Mouse (Mus musculus) kidney, postnatal 0 days (tissue): ENCODE results near the gene Gm20388. TPM values are rescaled to one million over a fixed set of nuclear protein-coding genes. Genes with fewer than 3 reads are reported as not detected.

Experiments
- ATAC-seq: fragments of 200-750 bp; cut with Nextera tagmentation; replicated peaks from 2 replicates; pipeline ENCODE4 v1.8.0; 2017; ENCODE audit warnings: low read depth, moderate number of reproducible peaks, moderate TSS enrichment, moderate library complexity; ENCODE audit not compliant: low FRiP score
- DNase-seq: peaks from one replicate; pipeline ENCODE4 v3.0.0-alpha.2; 2016; ENCODE audit warnings: low spot score
- H3K27ac ChIP-seq: fragments of 300-500 bp; sonication (generic); 2 replicates; pipeline ENCODE4 v1.5.1; 2014; ENCODE audit warnings: mild to moderate bottlenecking
- H3K27me3 ChIP-seq: fragments of 300-500 bp; sonication (generic); 2 replicates; pipeline ENCODE4 v1.6.1; 2014; ENCODE audit warnings: low read length, mixed read lengths; ENCODE audit not compliant: insufficient read depth
- H3K36me3 ChIP-seq: fragments of 300-500 bp; sonication (generic); 2 replicates; pipeline ENCODE4 v1.6.1; 2014; ENCODE audit warnings: low read length, mixed read lengths; ENCODE audit not compliant: insufficient read depth
- H3K4me1 ChIP-seq: fragments of 300-500 bp; sonication (generic); replicated peaks from 2 replicates; pipeline ENCODE4 v1.6.1; 2014; ENCODE audit warnings: antibody characterized with exemption, low read length, mixed read lengths; ENCODE audit not compliant: insufficient read depth
- H3K4me2 ChIP-seq: fragments of 300-500 bp; sonication (generic); 2 replicates; pipeline ENCODE4 v1.6.1; 2014; ENCODE audit warnings: mild to moderate bottlenecking, low read length, moderate library complexity, mixed read lengths
- H3K4me3 ChIP-seq: fragments of 300-500 bp; sonication (generic); replicated peaks from 2 replicates; pipeline ENCODE4 v1.5.1; 2014; ENCODE audit warnings: low read depth, low read length
- H3K9ac ChIP-seq: fragments of 300-500 bp; sonication (generic); 2 replicates; pipeline ENCODE4 v1.6.1; 2014; ENCODE audit warnings: low read depth, low read length
- H3K9me3 ChIP-seq: fragments of 300-500 bp; sonication (generic); replicated peaks from 2 replicates; pipeline ENCODE4 v1.6.1; 2016; ENCODE audit warnings: low read length, inconsistent platforms, mixed read lengths
- CTCF ChIP-seq: IDR thresholded peaks from 2 replicates; pipeline ENCODE4 v1.5.1; 2016; ENCODE audit warnings: antibody characterized with exemption, low read depth, mild to moderate bottlenecking, moderate library complexity
- WGBS: fragments of 180-500 bp; shearing (Covaris S2); extraction: QIAGEN DNeasy Blood & Tissue Kit; methylation state at CpG from one replicate; pipeline ENCODE4 v1.1.7; 2014; 5-methylcytosine and 5-hydroxymethylcytosine counted together
- polyA plus RNA-seq: library from polyadenylated mRNA; unstranded; fragments of >200 nt; fragmentation: Nextera tagmentation; extraction: Ambion mirVana; gene quantifications from 2 replicates; pipeline ENCODE4 v1.2.1, GENCODE M21; 2015

Gene Gm20388
- polyA plus RNA-seq, 1 experiment from 2014 or later = not detected

DNA sequence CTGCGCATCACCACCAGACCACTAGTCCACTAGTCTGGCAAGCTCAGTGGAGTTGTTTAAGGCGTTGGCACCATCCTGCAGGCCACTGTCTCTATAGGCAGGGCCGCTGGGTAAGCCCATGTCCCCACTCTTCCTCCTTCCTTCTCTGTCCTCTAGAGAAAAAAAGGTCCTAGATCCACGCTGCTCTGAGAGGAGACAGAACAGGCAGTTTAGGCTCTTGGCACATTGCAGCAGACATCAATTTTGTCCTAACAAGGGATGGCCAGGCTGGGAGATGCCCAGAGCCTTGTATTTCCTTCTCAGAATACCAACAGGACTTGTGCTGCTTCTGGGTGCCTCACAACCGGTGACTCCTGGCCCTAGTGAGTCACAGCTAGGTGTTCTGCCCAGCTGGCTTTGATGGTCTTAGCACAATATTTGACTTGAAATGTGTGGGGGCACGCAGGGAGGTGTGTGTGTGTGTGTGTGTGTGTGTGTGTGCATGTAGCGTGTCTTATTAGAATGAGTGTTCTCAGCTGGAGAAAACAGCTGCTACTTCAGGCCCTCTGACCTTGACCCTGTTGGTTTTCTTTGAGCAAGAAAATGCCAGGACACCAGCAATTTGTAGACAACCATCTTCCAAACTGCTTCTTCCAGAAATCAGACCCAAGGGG lies 1967.3 kb downstream of the Gm20388 start:
- Histone ChIP-seq H3K27me3 (no peaks in the 10 kb centered on the region), H3K4me2 (no peak overlapping the region), H3K9ac (no peak overlapping the region), H3K4me3 (no peak overlapping the region), H3K27ac (peak overlapping the region; percentile 19; the same call in 1 of the 2 replicates), H3K4me1 (peaks cover 12% of the 10 kb centered on the region; the same call in 1 of the 2 replicates), H3K9me3 (no peaks in the 10 kb centered on the region), H3K36me3 (0 out of 2 replicates have a peak, but pooled peaks cover 3% of the 10 kb centered on the region)
- DNase-seq = no peak
- 70% methylated on average over 7 of the region's 7 CpGs for WGBS
- TF ChIP-seq CTCF = no peak
- no peak for ATAC-seq

GRCm38 (mm10) chr8:121879712-121880111 lies 1969.1 kb downstream of the Gm20388 start:
- H3K36me3 ChIP-seq = 0 out of 2 replicates have a peak, but pooled peaks cover 5% of the 10 kb centered on the region
- no peak overlapping the region for H3K9ac ChIP-seq
- 83% methylated on average over 3 of the region's 3 CpGs for WGBS
- H3K4me2 ChIP-seq = no peak overlapping the region
- peaks cover 7% of the 10 kb centered on the region; the same call in 1 of the 2 replicates for H3K4me1 ChIP-seq
- no peak overlapping the region for H3K27ac ChIP-seq
- ATAC-seq = no peak
- no peak for TF ChIP-seq CTCF
- no peak for DNase-seq
- H3K9me3 ChIP-seq = no peaks in the 10 kb centered on the region
- H3K27me3 ChIP-seq = no peaks in the 10 kb centered on the region
- no peak overlapping the region for H3K4me3 ChIP-seq

DNA sequence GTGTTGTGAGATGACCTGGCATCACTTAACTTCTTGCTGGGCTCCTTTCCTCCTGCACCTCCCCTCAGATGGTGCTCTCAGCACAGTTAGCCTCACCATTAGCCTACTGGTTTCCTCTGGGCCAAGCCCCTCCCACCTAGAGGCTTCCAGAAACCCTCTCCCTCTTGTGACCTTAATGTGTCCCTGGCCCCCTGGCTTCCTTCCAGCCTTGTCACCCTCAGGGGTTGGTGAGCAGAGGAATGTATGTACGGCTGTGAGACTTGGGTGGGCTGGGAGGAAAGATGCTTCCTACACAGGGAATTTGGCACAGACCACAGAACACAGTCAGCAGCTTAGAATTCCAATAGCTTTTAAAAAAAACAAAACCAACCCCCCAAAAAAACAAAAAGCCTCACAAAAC lies 1970.2 kb downstream of the Gm20388 start:
- H3K9me3 ChIP-seq = no peaks in the 10 kb centered on the region
- H3K9ac ChIP-seq = no peak overlapping the region
- ATAC-seq (no peak), DNase-seq (no peak)
- 25% methylated on average over 1 of the region's 1 CpGs for WGBS
- TF ChIP-seq CTCF = no peak
- no peak overlapping the region for H3K27ac ChIP-seq
- no peaks in the 10 kb centered on the region for H3K27me3 ChIP-seq
- H3K4me1 ChIP-seq = no peaks in the 10 kb centered on the region; the same call in 1 of the 2 replicates
- H3K4me2 ChIP-seq = no peak overlapping the region
- no peak overlapping the region for H3K4me3 ChIP-seq
- H3K36me3 ChIP-seq = 0 out of 2 replicates have a peak, but pooled peaks cover 14% of the 10 kb centered on the region

DNA sequence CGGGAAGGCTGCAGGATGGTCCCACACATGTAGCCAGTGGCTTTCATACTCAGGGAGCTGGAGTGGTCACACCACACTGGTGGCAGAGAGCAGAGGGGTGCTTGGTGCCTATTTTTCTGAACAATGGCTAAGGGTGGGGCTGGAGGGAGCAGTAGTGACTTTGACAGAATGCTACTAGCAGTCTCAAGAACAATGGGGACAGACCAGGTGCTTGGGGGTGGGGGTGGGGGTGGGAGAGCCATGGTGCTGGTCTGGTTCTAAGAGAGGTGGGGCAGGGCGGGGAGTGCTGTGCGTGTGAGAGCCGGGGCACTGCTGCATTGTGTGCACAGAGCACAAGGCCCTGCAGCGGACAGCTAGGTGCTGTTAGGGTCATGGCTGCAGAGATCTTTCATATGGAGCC lies 1971.3 kb downstream of the Gm20388 start:
- H3K27me3 ChIP-seq = no peaks in the 10 kb centered on the region
- H3K4me3 ChIP-seq = no peak overlapping the region
- DNase-seq (no peak), ATAC-seq (no peak)
- no peak overlapping the region for H3K27ac ChIP-seq
- 82% methylated on average over 4 of the region's 5 CpGs for WGBS
- H3K4me2 ChIP-seq = no peak overlapping the region
- H3K36me3 ChIP-seq = peaks cover 16% of the 10 kb centered on the region; the same call in 1 of the 2 replicates
- no peak overlapping the region for H3K9ac ChIP-seq
- no peak for TF ChIP-seq CTCF
- no peaks in the 10 kb centered on the region for H3K9me3 ChIP-seq
- no peaks in the 10 kb centered on the region; the same call in 1 of the 2 replicates for H3K4me1 ChIP-seq

GRCm38 (mm10) chr8:121884181-121884580 lies 1973.5 kb downstream of the Gm20388 start:
- ATAC-seq = no peak
- H3K9me3 ChIP-seq = no peaks in the 10 kb centered on the region
- H3K4me3 ChIP-seq = no peak overlapping the region
- H3K27me3 ChIP-seq = no peaks in the 10 kb centered on the region
- no peak overlapping the region for H3K27ac ChIP-seq
- 89% methylated on average over 3 of the region's 3 CpGs for WGBS
- peaks cover 30% of the 10 kb centered on the region for H3K36me3 ChIP-seq
- H3K9ac ChIP-seq = no peak overlapping the region
- H3K4me2 ChIP-seq = no peak overlapping the region
- no peak for DNase-seq
- no peak for TF ChIP-seq CTCF
- H3K4me1 ChIP-seq = no peaks in the 10 kb centered on the region

GRCm38 (mm10) chr8:121885001-121885400 lies 1974.4 kb downstream of the Gm20388 start:
- H3K9me3 ChIP-seq = no peaks in the 10 kb centered on the region
- peaks cover 30% of the 10 kb centered on the region for H3K36me3 ChIP-seq
- no peaks in the 10 kb centered on the region for H3K4me1 ChIP-seq
- no peak overlapping the region for H3K4me3 ChIP-seq
- no peak overlapping the region for H3K9ac ChIP-seq
- H3K4me2 ChIP-seq = no peak overlapping the region
- DNase-seq = no peak
- no peaks in the 10 kb centered on the region for H3K27me3 ChIP-seq
- whole genome bisulfite sequencing = 94% methylated on average over 9 of the region's 9 CpGs
- no peak for ATAC-seq
- no peak overlapping the region for H3K27ac ChIP-seq
- no peak for TF ChIP-seq CTCF
